Comparison of ENCODE assay signal across 8 mouse cellular contexts in the genomic region with DNA sequence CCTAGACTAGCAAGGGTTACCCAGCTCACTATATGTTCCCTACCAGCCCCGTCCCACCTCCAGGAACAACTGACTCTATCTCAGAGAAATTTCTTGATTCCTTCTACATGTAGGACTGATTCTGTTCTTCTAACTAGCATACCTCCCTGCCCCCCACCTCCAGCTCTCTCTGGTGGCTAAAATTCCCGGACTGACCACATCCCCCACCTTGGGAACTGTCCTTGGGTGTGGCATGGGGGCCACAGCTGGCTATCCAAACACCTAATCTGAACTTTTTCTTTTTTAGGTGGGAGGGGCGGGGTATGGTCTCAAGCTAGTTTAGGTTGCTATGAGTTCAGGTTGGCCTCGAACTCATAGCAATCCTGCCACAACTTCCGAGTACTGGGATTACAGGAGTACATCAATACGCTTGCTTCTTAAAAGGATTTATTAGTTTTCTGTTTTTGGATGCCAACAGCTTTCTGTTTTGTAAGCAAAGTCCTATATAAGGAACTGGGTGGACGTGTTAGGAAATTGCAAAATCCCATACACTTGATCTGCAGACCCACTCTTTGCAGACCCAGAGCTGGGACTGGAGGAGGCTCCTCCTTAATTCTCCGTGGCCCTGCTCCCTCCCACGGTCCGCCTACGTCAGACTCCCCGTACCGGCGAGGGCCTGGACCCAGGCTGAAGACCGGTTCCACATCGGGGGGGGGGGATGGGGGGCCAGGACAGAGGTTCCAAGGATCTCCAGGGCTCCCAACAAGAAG. TPM values are rescaled to one million over a fixed set of nuclear protein-coding genes. Genes with fewer than 3 reads are reported as not detected.
DNase-seq lines count a peak whose midpoint lies in the region; ATAC-seq lines count a peak whose summit lies in the region.

No protein-coding gene starts in this region.

- peak overlapping the region; percentile 70 for H3K4me3 ChIP-seq in kidney, embryonic 15.5 days (replicated peaks)
- H3K4me3 ChIP-seq in forebrain, embryonic 14.5 days (ENCODE audit: low read depth, low read length) = peak overlapping the region; percentile 74
- H3K4me3 ChIP-seq in liver, embryonic 13.5 days (replicated peaks) = peak overlapping the region; percentile 80
- peak overlapping the region; percentile 69 for H3K4me3 ChIP-seq in stomach, embryonic 16.5 days (replicated peaks; ENCODE audit: low read length)

- H3K4me1 ChIP-seq in kidney, embryonic 15.5 days = peaks cover 42% of the 10 kb centered on the region
- H3K4me1 ChIP-seq in forebrain, embryonic 14.5 days (ENCODE audit: control insufficient read depth, insufficient read depth, low read length) = peaks cover 20% of the 10 kb centered on the region
- peaks cover 46% of the 10 kb centered on the region for H3K4me1 ChIP-seq in liver, embryonic 13.5 days (replicated peaks)
- H3K4me1 ChIP-seq in stomach, embryonic 16.5 days (ENCODE audit: control insufficient read depth, insufficient read depth, low read length) = peaks cover 43% of the 10 kb centered on the region

- peak overlapping the region; percentile 78 for H3K27ac ChIP-seq in kidney, embryonic 15.5 days
- peak overlapping the region; percentile 54 for H3K27ac ChIP-seq in forebrain, embryonic 14.5 days (ENCODE audit: low read depth, low read length)
- peak overlapping the region; percentile 45; the same call in 1 of the 2 replicates for H3K27ac ChIP-seq in liver, embryonic 13.5 days
- peak overlapping the region; percentile 95 for H3K27ac ChIP-seq in stomach, embryonic 16.5 days (ENCODE audit: low read length)

- no peak for DNase-seq in kidney, postnatal 25 days
- DNase-seq in ZHBTc4 (ENCODE audit: low read depth, low spot score) = peak; percentile 23
- DNase-seq in forebrain, embryonic 14.5 days (ENCODE audit: low spot score) = no peak
- DNase-seq in liver, embryonic 13.5 days = no peak
- no peak for DNase-seq in right cerebral cortex, postnatal 10 days (ENCODE audit: low spot score in 2 of 2)
- no peak for DNase-seq in left cerebral cortex, adult 9 months (ENCODE audit: low spot score in 2 of 2)

- H3K9ac ChIP-seq in kidney, embryonic 15.5 days = peak overlapping the region; percentile 53
- H3K9ac ChIP-seq in forebrain, embryonic 14.5 days (ENCODE audit: low read length) = peak overlapping the region; percentile 75
- peak overlapping the region; percentile 68 for H3K9ac ChIP-seq in liver, embryonic 13.5 days
- H3K9ac ChIP-seq in stomach, embryonic 16.5 days (ENCODE audit: low read length) = peak overlapping the region; percentile 87

- 15% methylated on average over 16 of the region's 16 CpGs for WGBS in kidney, embryonic 15.5 days
- WGBS in forebrain, embryonic 14.5 days = 21% methylated on average over 16 of the region's 16 CpGs
- 17% methylated on average over 16 of the region's 16 CpGs for WGBS in liver, embryonic 13.5 days (ENCODE audit: insufficient replicate concordance)
- WGBS in stomach, embryonic 16.5 days = 13% methylated on average over 16 of the region's 16 CpGs

- no peaks in the 10 kb centered on the region for H3K36me3 ChIP-seq in kidney, embryonic 15.5 days
- H3K36me3 ChIP-seq in forebrain, embryonic 14.5 days (ENCODE audit: control insufficient read depth, insufficient read depth, low read length) = no peaks in the 10 kb centered on the region
- no peaks in the 10 kb centered on the region for H3K36me3 ChIP-seq in liver, embryonic 13.5 days
- H3K36me3 ChIP-seq in stomach, embryonic 16.5 days (ENCODE audit: control insufficient read depth, insufficient read depth, low read length) = no peaks in the 10 kb centered on the region

- no peaks in the 10 kb centered on the region for H3K9me3 ChIP-seq in kidney, embryonic 15.5 days (replicated peaks)
- no peaks in the 10 kb centered on the region for H3K9me3 ChIP-seq in forebrain, embryonic 14.5 days (replicated peaks; ENCODE audit: control insufficient read depth, low read length)
- H3K9me3 ChIP-seq in liver, embryonic 13.5 days (replicated peaks) = no peaks in the 10 kb centered on the region
- no peaks in the 10 kb centered on the region for H3K9me3 ChIP-seq in stomach, embryonic 16.5 days (replicated peaks; ENCODE audit: control insufficient read depth, low read length)

- no peaks in the 10 kb centered on the region for H3K27me3 ChIP-seq in kidney, embryonic 15.5 days
- no peaks in the 10 kb centered on the region for H3K27me3 ChIP-seq in forebrain, embryonic 14.5 days (replicated peaks; ENCODE audit: control insufficient read depth, insufficient read depth, low read length)
- no peaks in the 10 kb centered on the region for H3K27me3 ChIP-seq in liver, embryonic 13.5 days
- H3K27me3 ChIP-seq in stomach, embryonic 16.5 days (ENCODE audit: control insufficient read depth, insufficient read depth, low read length) = no peaks in the 10 kb centered on the region

- ATAC-seq in kidney, embryonic 15.5 days (replicated peaks; ENCODE audit: low FRiP score) = peak; percentile 79
- ATAC-seq in forebrain, embryonic 14.5 days = peak; percentile 70; the same call in 1 of the 2 replicates
- peak; percentile 62 for ATAC-seq in liver, embryonic 13.5 days (ENCODE audit: low read depth)
- ATAC-seq in stomach, embryonic 16.5 days (ENCODE audit: insufficient read depth, low FRiP score) = no peak

- peak overlapping the region; percentile 55 for H3K4me2 ChIP-seq in kidney, embryonic 15.5 days
- H3K4me2 ChIP-seq in forebrain, embryonic 14.5 days (ENCODE audit: low read length) = peak overlapping the region; percentile 43
- peak overlapping the region; percentile 98 for H3K4me2 ChIP-seq in liver, embryonic 13.5 days
- peak overlapping the region; percentile 55 for H3K4me2 ChIP-seq in stomach, embryonic 16.5 days (ENCODE audit: low read depth, low read length)

RNA-seq across cellular contexts. Expression of a gene that starts 0.8 kb away (rescaled TPM):
- polyA plus RNA-seq in kidney, embryonic 15.5 days (2015; fragmentation: Nextera tagmentation; extraction: Ambion mirVana) = 19.1 and 22.2 TPM in 2 replicates
- polyA plus RNA-seq in forebrain, embryonic 14.5 days (2014; fragmentation: Nextera tagmentation; extraction: Ambion mirVana) = 12.4 and 13.0 TPM in 2 replicates
- 4.0 and 4.3 TPM in 2 replicates for polyA plus RNA-seq in liver, embryonic 13.5 days (2015; fragmentation: Nextera tagmentation; extraction: Ambion mirVana)
- polyA plus RNA-seq in stomach, embryonic 16.5 days (2015; fragmentation: Nextera tagmentation; extraction: Ambion mirVana) = 20.0 and 21.3 TPM in 2 replicates

Comparison
In these comparisons a context has a peak if more than half of its experiments do, and no peak if none do; other contexts are left out.
1. H3K27ac ChIP-seq: peak in every context shown above with its lines; median percentile 95 in stomach, embryonic 16.5 days; 78 in kidney, embryonic 15.5 days; 54 in forebrain, embryonic 14.5 days; 45 in liver, embryonic 13.5 days.
2. H3K4me2 ChIP-seq: peak in every context shown above with its lines; median percentile 98 in liver, embryonic 13.5 days; 55 in kidney, embryonic 15.5 days; 55 in stomach, embryonic 16.5 days; 43 in forebrain, embryonic 14.5 days.